Mouse (Mus musculus): ENCODE results near the gene Tlx3.
A peak's percentile ranks its signal among the peaks of the same experiment; 100 is the strongest.

Gene Tlx3

GRCm38 (mm10) chr11:33196447-33197132 lies 6.8 kb downstream of the Tlx3 start:
- no peak for DNase-seq

GRCm38 (mm10) chr11:33195531-33196446 lies 7.6 kb downstream of the Tlx3 start:
- DNase-seq = no peak

GRCm38 (mm10) chr11:33195061-33195460 lies 8.3 kb downstream of the Tlx3 start:
- DNase-seq = no peak

- no peak for DNase-seq
These were observed 9.7 kb downstream of the Tlx3 start for GRCm38 (mm10) chr11:33193695-33194094.

GRCm38 (mm10) chr11:33181804-33182203 lies 21.6 kb downstream of the Tlx3 start:
- no peak for DNase-seq

- no peak for DNase-seq
These were observed 22.7 kb downstream of the Tlx3 start for GRCm38 (mm10) chr11:33180701-33181116.

GRCm38 (mm10) chr11:33179802-33180201 lies 23.6 kb downstream of the Tlx3 start:
- no peak for DNase-seq

- peak; percentile 62 for DNase-seq
These were observed 26.7 kb downstream of the Tlx3 start for GRCm38 (mm10) chr11:33176525-33177245.

- no peak for DNase-seq
These were observed 27.6 kb downstream of the Tlx3 start for GRCm38 (mm10) chr11:33175768-33176167.

GRCm38 (mm10) chr11:33170489-33170888 lies 32.9 kb downstream of the Tlx3 start:
- DNase-seq = peak; percentile 65

- DNase-seq = peak; percentile 99
These were observed 40.3 kb downstream of the Tlx3 start, which contains the start of gene Npm1 for GRCm38 (mm10) chr11:33162998-33163506. Gene Npm1 (minus strand): TSS chr11:33163206.

- DNase-seq = peak; percentile 86
These were observed 41.0 kb downstream of the Tlx3 start for GRCm38 (mm10) chr11:33162211-33162997.

GRCm38 (mm10) chr11:33159741-33160140 lies 43.6 kb downstream of the Tlx3 start:
- no peak for DNase-seq

GRCm38 (mm10) chr11:33157453-33158196 lies 45.8 kb downstream of the Tlx3 start:
- no peak for DNase-seq

- DNase-seq = no peak
These were observed 46.9 kb downstream of the Tlx3 start for GRCm38 (mm10) chr11:33156436-33157015.

- DNase-seq = no peak
These were observed 48.9 kb downstream of the Tlx3 start for GRCm38 (mm10) chr11:33154459-33154858.

GRCm38 (mm10) chr11:33152997-33153396 lies 50.4 kb downstream of the Tlx3 start:
- no peak for DNase-seq

GRCm38 (mm10) chr11:33151780-33152145 lies 51.6 kb downstream of the Tlx3 start:
- DNase-seq = no peak

GRCm38 (mm10) chr11:33151128-33151779 lies 52.1 kb downstream of the Tlx3 start:
- no peak for DNase-seq

All from lung, postnatal 10 days (tissue).